Mouse (Mus musculus) brain, adult 2 months (tissue): ENCODE data around the gene Lpin1.

Experiments used
- DNase-seq: peaks from one replicate; pipeline ENCODE4 v3.0.0; 2011; ENCODE audit warnings: low read depth, low spot score

Lpin1 gene

GRCm38 (mm10) chr12:16610936-16611335 is at the start of gene Lpin1:
Gene Lpin1 (minus strand): TSS chr12:16610966.
- DNase-seq = no peak

- DNase-seq = peak; percentile 68
These were observed 46.4 kb upstream of the Lpin1 start for GRCm38 (mm10) chr12:16656906-16657875.

- no peak for DNase-seq
These were observed 44.8 kb upstream of the Lpin1 start for GRCm38 (mm10) chr12:16655604-16656003.

- peak; percentile 65 for DNase-seq
These were observed 42.7 kb upstream of the Lpin1 start, which contains the start of gene Ntsr2 for GRCm38 (mm10) chr12:16653332-16654093. Gene Ntsr2 (plus strand): TSS chr12:16653382.

- no peak for DNase-seq
These were observed 39.1 kb upstream of the Lpin1 start for GRCm38 (mm10) chr12:16649819-16650218.

- DNase-seq = no peak
These were observed 37.5 kb upstream of the Lpin1 start for GRCm38 (mm10) chr12:16648273-16648672.

- no peak for DNase-seq
These were observed 36.1 kb upstream of the Lpin1 start for GRCm38 (mm10) chr12:16646780-16647409.

- no peak for DNase-seq
These were observed 33.9 kb upstream of the Lpin1 start for GRCm38 (mm10) chr12:16644698-16645097.

- DNase-seq = peak; percentile 56
These were observed 33.0 kb upstream of the Lpin1 start for GRCm38 (mm10) chr12:16643508-16644345.

- DNase-seq = no peak
These were observed 31.2 kb upstream of the Lpin1 start for GRCm38 (mm10) chr12:16642000-16642399.

- DNase-seq = no peak
These were observed 29.3 kb upstream of the Lpin1 start for GRCm38 (mm10) chr12:16640075-16640474.

- no peak for DNase-seq
These were observed 28.5 kb upstream of the Lpin1 start for GRCm38 (mm10) chr12:16639078-16639771.

- peak; percentile 52 for DNase-seq
These were observed 25.1 kb upstream of the Lpin1 start for GRCm38 (mm10) chr12:16635816-16636215.

- peak; percentile 54 for DNase-seq
These were observed 23.5 kb upstream of the Lpin1 start for GRCm38 (mm10) chr12:16634075-16634813.

GRCm38 (mm10) chr12:16633235-16633634 is 22.5 kb upstream of the Lpin1 start:
- no peak for DNase-seq

- DNase-seq = no peak
These were observed 20.7 kb upstream of the Lpin1 start for GRCm38 (mm10) chr12:16631423-16631822.

- DNase-seq = no peak
These were observed 20.1 kb upstream of the Lpin1 start for GRCm38 (mm10) chr12:16630866-16631185.

GRCm38 (mm10) chr12:16630152-16630865 is 19.5 kb upstream of the Lpin1 start:
- DNase-seq = no peak

GRCm38 (mm10) chr12:16620230-16620629 is 9.5 kb upstream of the Lpin1 start:
- DNase-seq = no peak
